Mouse (Mus musculus): Measurements from ENCODE around the gene Itgb1bp1.

The Itgb1bp1 gene

DNA sequence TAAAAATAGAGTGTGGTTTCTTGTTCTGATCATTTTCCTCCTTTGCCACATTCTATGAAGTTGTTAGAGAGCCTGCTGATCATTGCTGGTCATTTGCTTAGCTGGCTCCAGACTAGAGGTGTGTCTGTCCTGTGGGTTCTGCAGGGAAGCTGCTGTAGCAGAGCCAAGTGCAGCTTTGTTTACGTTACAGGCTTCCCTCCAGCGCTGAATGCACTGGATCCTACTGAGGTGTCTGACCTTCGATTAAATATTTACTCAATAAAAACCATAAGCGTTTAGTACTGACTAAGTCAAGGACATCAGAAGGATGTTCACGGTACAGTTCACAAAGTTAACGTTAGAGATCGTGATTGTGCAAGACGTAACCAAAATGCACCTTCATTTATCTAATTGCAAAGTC lies 15.8 kb upstream of the Itgb1bp1 start:
- DNase-seq (ENCODE audit: low read depth, low spot score), result no peak

DNA sequence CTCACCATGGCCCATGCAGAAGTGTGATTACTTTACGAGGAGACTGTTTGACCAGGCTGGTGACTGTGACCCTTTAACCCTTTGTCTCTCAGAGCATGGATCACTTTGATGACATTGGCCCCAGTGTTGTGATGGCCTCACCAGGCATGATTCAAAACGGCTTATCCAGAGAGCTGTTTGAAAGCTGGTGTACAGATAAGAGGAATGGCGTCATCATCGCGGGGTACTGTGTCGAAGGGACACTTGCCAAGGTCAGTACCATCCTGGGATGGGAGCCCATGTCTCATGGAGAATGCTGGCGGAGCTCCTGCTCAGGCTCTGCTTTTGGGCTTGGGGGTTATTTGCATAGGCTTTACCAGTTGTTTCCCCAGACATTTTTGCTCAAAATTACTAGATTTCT lies 15.2 kb upstream of the Itgb1bp1 start:
- no peak for DNase-seq (ENCODE audit: low read depth, low spot score)

DNA sequence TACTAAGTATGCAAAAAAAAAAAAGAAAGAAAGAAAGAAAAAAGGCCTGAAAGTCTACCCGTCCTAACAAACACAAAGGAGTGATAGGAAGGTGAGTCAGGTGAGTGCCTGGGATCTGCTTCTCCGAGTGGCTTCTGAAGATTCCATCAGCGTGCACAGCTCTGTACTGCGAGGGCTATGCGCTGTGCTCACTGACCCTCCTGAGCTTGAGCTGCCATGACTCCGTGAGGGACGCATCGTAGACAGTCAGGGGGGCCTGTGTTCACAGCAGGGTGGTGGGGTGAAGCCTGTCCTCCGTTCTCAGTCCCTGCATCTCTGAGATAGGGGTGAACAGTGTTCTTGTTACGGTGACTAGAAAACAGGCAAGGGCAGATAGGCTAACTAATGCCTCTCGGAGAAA lies 12.8 kb upstream of the Itgb1bp1 start:
- no peak for DNase-seq (ENCODE audit: low read depth, low spot score)

DNA sequence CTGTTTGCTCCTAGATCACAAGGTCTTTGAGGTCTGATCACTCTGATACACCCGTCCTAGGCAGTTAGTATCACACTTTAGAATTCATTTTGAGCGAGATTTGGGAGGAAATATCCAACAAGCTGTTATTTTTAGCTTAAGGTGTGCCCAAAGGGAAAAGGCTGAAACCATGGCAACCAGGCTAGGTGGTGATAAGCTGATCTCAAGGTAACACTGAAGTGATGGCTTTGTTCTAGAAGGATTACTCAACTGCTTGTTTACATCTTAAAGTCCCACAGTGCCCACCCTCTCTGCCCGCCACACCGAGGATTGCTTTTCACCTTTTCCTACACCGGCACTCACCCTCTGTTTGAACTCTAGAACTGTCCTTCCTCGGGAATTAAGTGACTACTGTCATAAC lies 3.6 kb upstream of the Itgb1bp1 start:
- no peak for DNase-seq (ENCODE audit: low read depth, low spot score)

DNA sequence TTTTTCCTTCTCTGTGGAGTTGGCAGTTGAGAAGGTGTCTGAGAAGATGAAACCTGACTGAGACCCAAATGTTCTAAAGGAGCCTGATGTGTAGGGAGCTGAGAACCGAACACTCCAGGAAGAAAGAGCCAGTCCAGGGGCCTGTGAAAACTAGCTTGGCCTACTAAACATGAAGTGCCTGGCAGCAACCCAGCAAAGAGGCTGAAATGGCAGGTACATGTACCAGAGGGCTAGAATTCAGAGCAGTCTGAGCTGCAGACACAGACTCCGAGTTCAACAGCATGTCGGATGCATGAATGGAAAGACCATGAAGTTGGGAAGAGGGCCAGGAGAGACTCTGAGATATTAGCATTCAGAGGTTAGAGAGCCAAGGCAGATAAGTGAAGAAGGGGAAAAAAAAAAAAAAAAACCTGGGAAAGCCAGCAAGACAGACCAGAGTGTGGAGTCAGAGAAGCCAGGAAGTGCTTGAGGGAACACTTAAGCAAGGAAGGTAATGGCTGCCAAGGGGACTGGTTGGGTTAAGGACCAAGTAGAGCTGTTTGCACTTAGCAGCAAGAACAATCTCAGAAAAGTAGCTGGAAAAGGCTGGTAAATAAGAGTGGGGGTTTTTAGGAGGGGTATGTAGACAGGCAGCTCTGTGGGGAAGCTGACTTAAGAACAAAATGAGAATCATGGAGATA lies 2.8 kb upstream of the Itgb1bp1 start:
- no peak for DNase-seq (ENCODE audit: low read depth, low spot score)

DNA sequence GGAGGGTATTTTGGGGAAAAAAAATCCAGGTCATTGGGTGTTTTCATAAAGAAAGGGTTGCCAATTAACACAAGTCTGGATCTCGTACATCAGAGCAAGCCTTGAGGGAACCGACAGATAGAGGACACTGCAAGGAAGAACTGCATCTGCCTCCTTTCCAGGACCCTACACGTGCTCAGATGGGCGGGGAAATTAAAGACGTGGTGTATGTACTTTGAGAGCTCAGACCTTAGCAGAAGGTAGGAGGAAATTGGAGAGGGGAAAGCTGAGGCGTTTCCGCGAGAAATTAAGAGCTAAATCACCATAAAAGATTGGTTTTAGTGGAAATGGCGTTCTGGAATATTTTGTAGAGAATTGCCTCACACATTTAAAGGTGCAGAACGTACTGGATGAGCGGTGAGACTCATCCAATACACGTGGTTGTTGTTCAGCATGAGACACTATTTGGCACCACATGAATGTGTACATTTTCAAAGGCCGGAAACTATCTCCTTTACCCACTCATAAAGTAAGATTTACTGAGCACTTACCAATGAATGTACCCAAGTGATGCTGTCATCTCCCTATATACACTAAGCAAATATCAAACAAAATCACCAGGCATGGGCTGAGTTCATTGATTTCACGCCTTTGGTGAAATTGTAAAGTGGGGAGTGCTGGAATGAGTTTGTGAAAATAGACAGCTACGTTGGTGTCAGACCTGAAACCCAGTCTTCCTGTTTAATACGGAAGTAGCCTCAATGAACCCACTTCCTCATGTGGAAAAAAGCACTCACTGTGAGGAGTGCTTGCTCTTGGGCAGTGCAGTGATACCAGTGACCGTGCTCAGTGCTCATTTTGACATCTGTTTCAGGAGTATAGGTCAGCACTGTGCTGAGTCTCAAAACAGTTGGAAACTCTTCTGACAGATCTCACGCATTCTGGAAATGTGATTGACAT lies 897 bp upstream of the Itgb1bp1 start:
- DNase-seq (ENCODE audit: low read depth, low spot score), result peak; percentile 70

DNA sequence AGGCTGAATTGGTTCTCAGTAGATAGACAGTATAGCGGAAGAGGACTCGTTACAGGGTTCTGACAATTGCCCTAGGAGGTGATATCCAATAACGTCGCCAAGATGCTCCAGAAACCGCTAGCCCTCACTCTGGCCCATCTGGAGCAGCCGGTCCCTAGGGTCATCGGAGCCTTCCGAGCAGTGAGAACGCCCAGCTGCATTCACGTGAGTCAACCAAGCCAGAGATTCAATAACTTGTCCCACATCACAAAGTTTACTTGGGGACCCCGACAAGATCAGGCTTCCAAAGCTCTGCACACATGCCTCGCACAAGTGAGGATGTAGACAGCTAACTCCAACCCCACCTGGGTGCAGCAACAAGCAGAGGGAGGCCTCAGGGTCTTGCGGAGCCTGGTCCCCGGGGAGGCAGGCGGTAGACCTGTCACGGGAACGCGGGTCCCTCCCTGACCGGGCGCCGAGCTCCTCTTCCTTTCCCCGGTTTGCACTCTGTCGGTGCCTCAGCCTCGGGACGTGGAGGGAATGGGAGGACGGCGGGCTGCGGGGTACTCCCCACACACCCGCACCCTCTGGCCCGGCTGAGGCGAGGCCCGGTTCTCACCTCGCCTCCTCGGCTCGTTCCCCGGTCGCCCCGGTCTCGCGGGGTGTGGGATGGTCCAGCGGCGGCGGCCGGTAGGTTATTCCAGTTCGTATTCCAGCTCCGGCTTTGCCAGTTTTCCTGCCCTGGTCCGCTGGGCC lies 409 bp downstream of the Itgb1bp1 start:
- no peak for DNase-seq (ENCODE audit: low read depth, low spot score)

DNA sequence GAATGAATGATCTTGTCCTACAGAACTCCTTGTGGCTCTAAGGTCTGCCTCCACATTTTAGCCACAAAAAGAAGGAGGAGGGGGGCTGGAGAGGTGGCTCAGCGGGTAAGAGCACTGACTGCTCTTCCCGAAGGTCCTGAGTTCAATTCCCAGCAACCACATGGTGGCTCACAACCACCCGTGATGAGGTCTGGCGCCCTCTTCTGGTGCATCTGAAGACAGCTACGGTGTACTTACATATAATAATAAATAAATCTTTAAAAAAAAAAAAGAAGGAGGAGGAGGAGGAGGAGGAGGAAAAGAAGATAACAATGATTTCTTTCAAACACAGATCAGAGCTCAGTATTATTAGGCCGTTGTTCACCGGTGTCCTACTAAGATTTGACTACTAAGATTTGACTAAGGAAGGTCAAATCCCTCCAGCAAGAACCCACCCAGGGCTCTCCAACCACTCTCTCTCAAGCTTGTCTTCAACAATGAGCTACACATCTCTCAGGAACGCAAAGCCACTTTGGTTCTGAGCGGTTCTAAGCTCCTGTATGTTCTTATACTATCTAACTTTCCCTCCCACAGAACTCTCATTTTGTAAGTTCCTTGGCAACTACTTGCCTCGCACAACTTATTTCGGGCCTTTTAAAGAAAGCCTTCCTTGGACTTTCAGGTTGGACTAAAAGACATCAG lies 1.2 kb downstream of the Itgb1bp1 start, which contains the start of gene Cpsf3:
TSS of gene Cpsf3 (plus strand) at position 631 of the 681 bp plus-strand sequence.
- no peak for DNase-seq (ENCODE audit: low read depth, low spot score)

DNA sequence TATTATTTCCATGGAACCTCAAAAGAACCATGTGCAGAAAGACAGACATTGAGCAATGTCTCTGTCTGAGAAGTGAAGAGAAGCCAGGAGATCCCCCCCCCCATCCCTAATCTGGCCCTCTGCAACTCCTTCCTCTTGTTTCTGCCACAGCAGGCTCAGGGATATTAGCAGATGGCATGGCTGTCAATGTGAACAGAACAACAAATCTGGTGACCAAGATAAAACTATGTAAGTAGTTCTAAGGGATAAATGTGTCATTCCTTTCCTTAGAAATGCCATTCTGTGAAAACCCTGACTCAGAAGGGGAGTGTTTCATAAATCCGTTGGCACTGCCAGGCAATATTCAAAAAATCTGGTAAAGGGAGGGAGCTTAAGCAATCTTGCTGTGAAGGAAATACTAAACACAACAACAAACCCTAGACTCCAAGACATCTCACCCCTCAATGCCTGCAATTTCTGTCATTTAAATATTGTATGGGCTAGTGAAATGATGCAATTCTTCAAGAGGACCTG lies 8.7 kb downstream of the Itgb1bp1 start:
- DNase-seq (ENCODE audit: low read depth, low spot score), result no peak

DNA sequence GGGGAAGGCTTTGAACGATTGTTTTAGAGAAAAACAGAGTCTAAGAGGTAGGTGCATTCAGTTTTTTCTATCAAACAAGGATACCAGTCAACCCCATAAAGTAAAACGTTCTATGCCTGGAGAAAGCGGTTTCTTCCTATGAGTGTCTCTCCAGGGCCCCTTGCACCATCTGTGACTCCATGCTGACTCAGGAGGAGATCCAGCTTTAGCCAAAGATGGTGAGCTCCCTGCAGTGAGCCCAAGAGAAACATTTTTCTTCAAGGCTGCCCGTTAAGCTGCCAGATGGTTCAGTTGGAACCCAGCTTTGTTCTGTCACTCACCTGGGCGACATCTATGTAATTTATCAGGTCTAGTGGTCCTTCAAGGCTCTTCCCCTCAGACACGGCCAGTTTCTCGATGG lies 11.6 kb downstream of the Itgb1bp1 start:
- DNase-seq (ENCODE audit: low read depth, low spot score), result no peak

DNA sequence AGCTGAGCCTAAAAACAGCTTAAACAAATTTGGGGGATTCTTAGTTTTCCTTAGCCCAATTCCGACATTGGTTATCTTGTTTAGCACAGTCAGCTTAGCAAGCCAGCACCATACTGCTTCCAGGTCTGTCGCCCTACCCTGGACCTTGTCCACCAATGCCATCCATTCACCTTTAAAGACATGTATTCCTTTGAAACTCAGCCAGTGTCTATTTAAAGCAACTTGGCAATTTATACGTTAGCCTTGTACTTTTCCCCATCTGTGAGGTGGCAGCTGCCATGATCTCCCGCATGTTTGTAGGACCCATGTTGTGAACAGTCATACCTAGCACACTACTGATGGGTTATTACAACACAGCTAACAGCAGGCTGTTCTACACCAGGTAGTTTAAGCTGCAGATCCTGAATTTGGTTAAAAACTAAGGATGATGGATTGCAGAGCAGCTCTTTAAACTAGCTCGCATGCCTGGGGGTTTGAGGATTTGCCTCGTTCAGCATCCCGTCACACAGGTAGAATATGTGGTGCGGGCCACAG lies 17.9 kb downstream of the Itgb1bp1 start:
- DNase-seq (ENCODE audit: low read depth, low spot score), result no peak

DNA sequence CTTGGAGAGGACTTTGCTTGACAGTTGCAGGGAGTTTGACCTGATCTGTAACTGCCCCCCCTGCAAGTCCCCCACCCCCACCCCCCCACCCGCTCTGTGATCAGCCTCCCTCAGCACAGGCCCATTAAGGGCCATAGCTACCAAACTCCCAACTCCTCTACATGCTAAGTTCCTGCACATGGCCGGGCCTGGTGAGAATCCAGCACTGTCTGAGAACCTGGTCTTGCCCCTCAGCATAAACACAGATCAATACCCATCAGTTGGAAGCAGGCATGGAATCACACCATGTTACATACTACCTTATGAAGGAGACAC lies 19.3 kb downstream of the Itgb1bp1 start:
- no peak for DNase-seq (ENCODE audit: low read depth, low spot score)

DNA sequence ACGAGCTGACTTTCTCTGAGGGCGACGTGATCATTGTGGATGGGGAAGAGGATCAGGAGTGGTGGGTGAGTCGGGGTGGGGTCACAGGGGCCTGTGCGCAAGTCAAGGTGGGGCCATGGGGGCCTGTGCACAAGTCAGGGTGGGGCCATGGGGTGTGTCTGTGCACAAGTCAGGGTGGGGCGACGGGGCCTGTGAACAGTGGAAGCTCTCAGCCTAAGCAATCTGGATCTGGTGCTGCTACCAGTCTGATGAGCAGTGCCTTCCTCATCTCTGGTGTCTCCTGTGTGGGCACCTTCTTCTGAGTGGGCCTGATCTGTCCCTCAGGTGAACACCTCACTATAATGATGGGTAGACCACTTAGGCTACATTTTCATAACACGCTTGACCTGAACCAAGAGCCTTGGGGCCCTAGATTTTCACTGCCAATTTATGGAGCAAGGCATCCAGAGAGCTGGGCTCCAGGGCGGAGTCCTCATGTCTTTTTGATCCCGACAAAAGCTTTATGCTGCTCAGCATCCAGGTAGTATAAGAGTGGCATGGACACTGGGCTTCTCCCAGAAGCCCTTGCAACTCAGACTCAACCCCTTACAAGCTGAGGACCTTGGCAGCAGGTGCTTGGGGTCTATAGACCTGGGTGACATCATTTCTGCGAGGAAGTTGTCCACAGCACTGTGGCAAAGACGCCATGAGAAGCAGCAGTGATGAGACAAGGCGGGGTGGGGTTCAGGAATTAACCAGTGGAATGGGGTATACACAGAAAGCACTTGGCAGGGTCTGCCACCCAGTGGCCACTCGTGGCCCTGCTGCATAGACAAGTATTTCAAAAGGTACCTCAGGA lies 19.9 kb downstream of the Itgb1bp1 start:
- peak; percentile 62 for DNase-seq (ENCODE audit: low read depth, low spot score)

DNA sequence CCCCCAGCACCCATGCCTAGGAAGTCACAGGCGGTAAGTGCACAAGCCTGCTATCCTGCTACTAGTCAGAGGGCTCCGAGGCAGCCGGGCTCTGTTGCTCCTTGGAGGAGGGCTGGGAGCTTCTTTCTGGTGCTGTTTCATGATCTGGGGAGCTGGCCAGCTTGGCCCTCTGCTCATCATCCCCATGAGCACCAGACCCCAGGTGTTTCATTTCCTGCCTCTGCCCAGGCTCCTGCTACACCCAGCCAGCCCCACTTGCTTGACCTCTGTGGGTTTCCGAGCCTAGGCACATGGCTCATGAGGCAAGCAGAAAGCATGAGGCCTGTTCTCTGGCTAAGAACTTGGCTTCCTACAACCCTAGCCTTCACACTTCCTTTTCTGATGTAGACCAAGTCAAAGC lies 20.6 kb downstream of the Itgb1bp1 start:
- no peak for DNase-seq (ENCODE audit: low read depth, low spot score)

DNA sequence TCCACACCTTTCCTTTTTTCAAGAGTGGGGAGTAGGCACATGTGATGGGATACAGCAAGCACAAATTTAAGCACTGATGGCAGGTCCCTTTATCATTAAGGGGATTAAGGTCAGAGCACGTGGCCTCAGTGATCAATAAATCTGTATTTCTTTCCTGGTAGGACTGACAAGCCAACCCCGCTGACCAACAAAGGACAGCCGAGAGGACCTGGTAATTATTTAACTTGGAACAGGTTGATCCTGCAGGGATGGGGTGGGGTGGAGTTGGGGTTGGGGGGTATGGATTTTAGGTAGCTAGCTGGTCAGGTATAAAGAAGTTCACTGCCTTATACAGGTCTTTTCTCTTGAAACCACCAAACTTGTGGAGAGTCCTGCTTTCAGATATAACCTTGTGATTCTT lies 21.1 kb downstream of the Itgb1bp1 start:
- no peak for DNase-seq (ENCODE audit: low read depth, low spot score)

DNA sequence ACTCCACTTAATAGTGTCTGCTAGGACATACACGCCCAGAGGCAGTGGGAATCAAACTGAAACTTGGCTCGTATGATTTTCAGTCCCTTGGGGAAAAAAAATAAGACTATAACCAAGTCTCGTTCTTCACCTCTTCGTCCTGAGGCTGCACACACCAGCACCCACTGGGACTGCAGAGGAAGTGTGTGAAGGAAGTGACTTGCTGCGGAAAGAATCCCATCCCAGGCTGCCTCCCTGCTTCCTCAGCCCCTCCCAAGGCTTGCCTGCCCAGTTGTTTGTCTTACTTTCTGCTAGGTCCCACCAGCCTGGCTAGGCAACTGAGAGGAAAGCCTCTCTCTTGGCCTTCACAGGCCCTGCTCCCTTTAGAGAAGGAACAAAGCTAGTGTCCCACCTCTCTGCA lies 21.8 kb downstream of the Itgb1bp1 start:
- DNase-seq (ENCODE audit: low read depth, low spot score), result no peak

DNA sequence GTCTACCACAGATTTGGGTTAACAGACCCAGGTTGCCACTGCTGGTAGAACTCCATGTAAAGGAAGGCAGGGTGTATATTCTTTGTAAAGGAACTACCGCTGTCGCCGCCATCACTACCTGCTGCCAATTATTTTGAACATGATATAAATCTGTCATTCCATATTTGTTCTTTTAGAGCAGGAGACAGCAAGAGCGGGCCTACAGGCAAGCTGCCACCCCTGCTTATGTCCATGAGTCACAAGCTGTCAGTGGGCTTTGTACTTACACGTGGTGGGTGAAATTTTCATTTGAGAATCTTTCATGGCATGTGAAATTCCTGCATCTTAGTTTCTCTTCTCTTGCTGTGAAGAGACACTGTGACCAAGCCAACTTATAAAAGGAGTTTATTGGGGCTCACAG lies 22.8 kb downstream of the Itgb1bp1 start:
- DNase-seq (ENCODE audit: low read depth, low spot score), result no peak

DNA sequence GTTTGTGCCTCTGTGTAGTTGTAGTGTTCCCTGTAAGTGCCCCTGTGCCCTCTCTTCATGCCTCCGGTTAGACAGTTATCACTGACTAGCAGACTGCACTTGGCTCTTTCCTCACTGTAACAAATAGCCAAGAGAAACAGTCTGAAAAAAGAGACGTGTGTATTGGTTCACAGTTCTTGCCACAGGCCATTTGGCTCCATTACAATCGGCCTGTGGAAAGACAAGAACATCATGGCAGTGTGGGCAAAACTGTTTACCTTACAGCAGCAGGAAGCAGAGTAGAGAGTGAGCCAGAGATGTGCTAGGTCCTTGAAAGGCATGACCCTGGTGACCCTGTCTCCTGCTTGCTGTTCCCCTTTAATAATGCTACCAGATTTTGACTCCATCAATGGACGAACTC lies 24.6 kb downstream of the Itgb1bp1 start:
- DNase-seq (ENCODE audit: low read depth, low spot score), result no peak

DNA sequence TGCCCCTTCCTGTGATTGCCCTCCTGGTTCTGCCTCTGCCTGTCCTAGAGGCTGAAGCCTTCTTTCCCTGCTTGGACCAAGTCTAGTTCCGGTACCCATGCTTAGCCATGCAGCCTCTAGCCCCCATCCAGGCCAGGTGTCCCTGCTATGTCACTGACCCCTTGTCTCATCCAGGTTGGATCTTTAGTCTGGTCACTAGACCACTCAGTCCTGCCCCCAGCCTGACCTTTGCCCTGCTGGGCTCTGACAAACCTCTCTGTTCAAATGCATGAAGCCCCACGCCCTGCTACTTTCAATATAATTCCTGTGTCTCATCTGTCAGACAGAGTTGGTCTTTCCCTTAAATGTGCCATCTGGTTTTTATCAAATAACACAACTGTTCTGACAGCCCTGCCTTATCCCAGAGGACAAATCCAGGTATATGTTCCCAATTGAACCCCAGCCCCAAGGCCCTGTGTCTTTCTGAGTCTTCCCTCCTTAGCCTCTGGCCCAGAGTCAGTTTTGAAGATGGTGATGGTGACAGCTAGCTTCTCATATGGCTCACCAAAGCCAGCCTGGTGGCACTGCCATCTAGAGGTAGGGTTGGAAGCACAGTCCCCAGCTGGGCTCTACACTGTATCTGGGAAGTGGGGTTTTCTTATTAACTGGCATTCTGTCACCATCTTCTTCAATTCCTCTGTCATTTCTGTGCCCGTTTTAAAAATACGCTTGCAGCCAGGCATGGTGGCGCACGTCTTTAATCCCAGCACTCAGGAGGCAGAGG lies 25.4 kb downstream of the Itgb1bp1 start:
- no peak for DNase-seq (ENCODE audit: low read depth, low spot score)

All from A20 (cell line).